Mouse (Mus musculus) lung, embryonic 15.5 days (tissue): ENCODE data around the gene Crabp2. TPM values are rescaled to one million over a fixed set of nuclear protein-coding genes. Genes with fewer than 3 reads are reported as not detected.

Experiments
- ATAC-seq: fragments of 200-750 bp; cut with Nextera tagmentation; 2 replicates; pipeline ENCODE4 v1.8.0; 2017; ENCODE audit warnings: moderate number of reproducible peaks, borderline replicate concordance; ENCODE audit not compliant: low FRiP score, low TSS enrichment; ENCODE audit errors: extremely low read depth
- H3K27ac ChIP-seq: fragments of 300-500 bp; sonication (generic); 2 replicates; pipeline ENCODE4 v1.5.1; 2015; ENCODE audit warnings: moderate library complexity, mild to moderate bottlenecking, inconsistent platforms
- H3K27me3 ChIP-seq: fragments of 300-500 bp; sonication (generic); 2 replicates; pipeline ENCODE4 v1.6.1; 2015; ENCODE audit warnings: inconsistent platforms
- H3K36me3 ChIP-seq: fragments of 300-500 bp; sonication (generic); 2 replicates; pipeline ENCODE4 v1.6.1; 2015; ENCODE audit warnings: inconsistent platforms
- H3K4me1 ChIP-seq: fragments of 300-500 bp; sonication (generic); 2 replicates; pipeline ENCODE4 v1.6.1; 2015; ENCODE audit warnings: inconsistent platforms
- H3K4me2 ChIP-seq: fragments of 300-500 bp; sonication (generic); 2 replicates; pipeline ENCODE4 v1.6.1; 2015; ENCODE audit warnings: inconsistent platforms, mild to moderate bottlenecking, moderate library complexity
- H3K4me3 ChIP-seq: fragments of 300-500 bp; sonication (generic); 2 replicates; pipeline ENCODE4 v1.5.1; 2015; ENCODE audit warnings: mild to moderate bottlenecking, inconsistent platforms
- H3K9ac ChIP-seq: fragments of 300-500 bp; sonication (generic); 2 replicates; pipeline ENCODE4 v1.6.1; 2015; ENCODE audit warnings: inconsistent platforms
- H3K9me3 ChIP-seq: fragments of 300-500 bp; sonication (generic); 2 replicates; pipeline ENCODE4 v1.6.1; 2016; ENCODE audit warnings: inconsistent platforms
- WGBS: fragments of 180-500 bp; shearing (Covaris S2); methylation state at CpG from one replicate; pipeline ENCODE4 v1.1.7; 2015; 5-methylcytosine and 5-hydroxymethylcytosine counted together
- polyA plus RNA-seq: library from polyadenylated mRNA; unstranded; fragments of >200 nt; fragmentation: Nextera tagmentation; extraction: Ambion mirVana; gene quantifications from 2 replicates; pipeline ENCODE4 v1.2.1, GENCODE M21; 2015

Gene Crabp2
- polyA plus RNA-seq, 1 experiment from 2014 or later: 8.1 TPM

- Histone ChIP-seq H3K36me3 (no peaks in the 10 kb centered on the region; the same call in none of the 2 replicates), H3K9ac (no peak overlapping the region), H3K27ac (peak overlapping the region; percentile 98), H3K4me2 (no peak overlapping the region), H3K4me3 (no peak overlapping the region), H3K4me1 (peaks cover 53% of the 10 kb centered on the region), H3K27me3 (no peaks in the 10 kb centered on the region), H3K9me3 (no peaks in the 10 kb centered on the region)
- 62% methylated on average over 5 of the region's 5 CpGs for WGBS
- ATAC-seq: no peak
These were observed 32.3 kb downstream of the Crabp2 start for GRCm38 (mm10) chr3:87980728-87981127.

- no peak for ATAC-seq
- no peaks in the 10 kb centered on the region; the same call in 1 of the 2 replicates for H3K36me3 ChIP-seq
- no peak overlapping the region for H3K4me2 ChIP-seq
- H3K27ac ChIP-seq: peak overlapping the region; percentile 98
- WGBS: 77% methylated on average over 6 of the region's 6 CpGs
- no peaks in the 10 kb centered on the region for H3K27me3 ChIP-seq
- no peaks in the 10 kb centered on the region for H3K9me3 ChIP-seq
- peaks cover 58% of the 10 kb centered on the region for H3K4me1 ChIP-seq
- no peak overlapping the region for H3K4me3 ChIP-seq
- H3K9ac ChIP-seq: no peak overlapping the region
These were observed 32.8 kb downstream of the Crabp2 start for GRCm38 (mm10) chr3:87981214-87981760.

- Histone ChIP-seq H3K4me3 (no peak overlapping the region), H3K9ac (peak overlapping the region; percentile 38), H3K27me3 (no peaks in the 10 kb centered on the region), H3K4me1 (peaks cover 66% of the 10 kb centered on the region), H3K9me3 (no peaks in the 10 kb centered on the region), H3K27ac (peak overlapping the region; percentile 98), H3K36me3 (no peaks in the 10 kb centered on the region), H3K4me2 (peak overlapping the region; percentile 52)
- ATAC-seq: peak; percentile 67
- 24% methylated on average over 12 of the region's 12 CpGs for WGBS
These were observed 33.7 kb downstream of the Crabp2 start for GRCm38 (mm10) chr3:87981894-87982835.

GRCm38 (mm10) chr3:87982836-87983601 lies 34.6 kb downstream of the Crabp2 start:
- Histone ChIP-seq H3K4me2 (peak overlapping the region; percentile 52), H3K9me3 (no peaks in the 10 kb centered on the region), H3K36me3 (no peaks in the 10 kb centered on the region), H3K4me1 (peaks cover 74% of the 10 kb centered on the region), H3K9ac (peak overlapping the region; percentile 38), H3K4me3 (peak overlapping the region; percentile 12; the same call in 1 of the 2 replicates), H3K27ac (peak overlapping the region; percentile 98), H3K27me3 (no peaks in the 10 kb centered on the region)
- WGBS: under 1% methylated on average over 13 of the region's 13 CpGs
- ATAC-seq: peak; percentile 83

GRCm38 (mm10) chr3:87983627-87984026 lies 35.2 kb downstream of the Crabp2 start:
- Histone ChIP-seq H3K27me3 (peaks cover 2% of the 10 kb centered on the region; the same call in 1 of the 2 replicates), H3K4me1 (peaks cover 78% of the 10 kb centered on the region), H3K9ac (peak overlapping the region; percentile 8; the same call in 1 of the 2 replicates), H3K4me2 (peak overlapping the region; percentile 52), H3K36me3 (no peaks in the 10 kb centered on the region), H3K27ac (peak overlapping the region; percentile 98), H3K9me3 (no peaks in the 10 kb centered on the region), H3K4me3 (0 out of 2 replicates have a peak overlapping the region, but pooled peaks have one; percentile 12)
- no peak for ATAC-seq
- 30% methylated on average over 6 of the region's 6 CpGs for WGBS

- H3K4me3 ChIP-seq: no peak overlapping the region
- WGBS: 32% methylated on average over 3 of the region's 3 CpGs
- peaks cover 6% of the 10 kb centered on the region; the same call in 1 of the 2 replicates for H3K27me3 ChIP-seq
- 0 out of 2 replicates have a peak overlapping the region, but pooled peaks have one; percentile 52 for H3K4me2 ChIP-seq
- H3K9ac ChIP-seq: no peak overlapping the region
- ATAC-seq: no peak
- no peaks in the 10 kb centered on the region for H3K36me3 ChIP-seq
- no peaks in the 10 kb centered on the region for H3K9me3 ChIP-seq
- H3K4me1 ChIP-seq: peaks cover 78% of the 10 kb centered on the region
- H3K27ac ChIP-seq: peak overlapping the region; percentile 98
These were observed 35.6 kb downstream of the Crabp2 start for GRCm38 (mm10) chr3:87984094-87984493.

GRCm38 (mm10) chr3:87985505-87986320 lies 37.2 kb downstream of the Crabp2 start:
- Histone ChIP-seq H3K9me3 (no peaks in the 10 kb centered on the region), H3K4me2 (peak overlapping the region; percentile 14; the same call in 1 of the 2 replicates), H3K27me3 (peaks cover 21% of the 10 kb centered on the region; the same call in 1 of the 2 replicates), H3K4me3 (no peak overlapping the region), H3K36me3 (no peaks in the 10 kb centered on the region), H3K27ac (peak overlapping the region; percentile 39), H3K4me1 (peaks cover 75% of the 10 kb centered on the region), H3K9ac (0 out of 2 replicates have a peak overlapping the region, but pooled peaks have one; percentile 0)
- WGBS: 18% methylated on average over 12 of the region's 12 CpGs
- ATAC-seq: no peak

GRCm38 (mm10) chr3:87986868-87987267 lies 38.4 kb downstream of the Crabp2 start:
- peaks cover 63% of the 10 kb centered on the region for H3K4me1 ChIP-seq
- H3K9ac ChIP-seq: peak overlapping the region; percentile 27; the same call in 1 of the 2 replicates
- H3K27me3 ChIP-seq: peaks cover 32% of the 10 kb centered on the region
- ATAC-seq: peak; percentile 64
- WGBS: under 1% methylated on average over 17 of the region's 17 CpGs
- H3K4me3 ChIP-seq: peak overlapping the region; percentile 29
- H3K36me3 ChIP-seq: no peaks in the 10 kb centered on the region
- peak overlapping the region; percentile 63 for H3K4me2 ChIP-seq
- no peaks in the 10 kb centered on the region for H3K9me3 ChIP-seq
- H3K27ac ChIP-seq: peak overlapping the region; percentile 39; the same call in 1 of the 2 replicates

GRCm38 (mm10) chr3:87987633-87988032 lies 39.2 kb downstream of the Crabp2 start:
- H3K27ac ChIP-seq: no peak overlapping the region
- H3K4me3 ChIP-seq: peak overlapping the region; percentile 29
- whole genome bisulfite sequencing: under 1% methylated on average over 15 of the region's 15 CpGs
- H3K36me3 ChIP-seq: no peaks in the 10 kb centered on the region
- no peaks in the 10 kb centered on the region for H3K9me3 ChIP-seq
- H3K27me3 ChIP-seq: peaks cover 40% of the 10 kb centered on the region
- peaks cover 56% of the 10 kb centered on the region for H3K4me1 ChIP-seq
- peak overlapping the region; percentile 63 for H3K4me2 ChIP-seq
- H3K9ac ChIP-seq: 0 out of 2 replicates have a peak overlapping the region, but pooled peaks have one; percentile 2
- peak; percentile 33 for ATAC-seq

- Histone ChIP-seq H3K9me3 (no peaks in the 10 kb centered on the region), H3K27me3 (peaks cover 43% of the 10 kb centered on the region), H3K4me3 (peak overlapping the region; percentile 29), H3K27ac (no peak overlapping the region), H3K36me3 (no peaks in the 10 kb centered on the region), H3K9ac (0 out of 2 replicates have a peak overlapping the region, but pooled peaks have one; percentile 2), H3K4me1 (peaks cover 51% of the 10 kb centered on the region), H3K4me2 (peak overlapping the region; percentile 63)
- 4% methylated on average over 15 of the region's 15 CpGs for WGBS
- no peak for ATAC-seq
These were observed 39.6 kb downstream of the Crabp2 start for GRCm38 (mm10) chr3:87988068-87988467.
